Mouse (Mus musculus): ENCODE measurements at regions not wholly inside any gene's neighbourhood (a gene's known extent, or its start where the extent isn't known, plus 50 kb on each side); places are given as distances from the start of the nearest gene placed in this dataset.

DNA sequence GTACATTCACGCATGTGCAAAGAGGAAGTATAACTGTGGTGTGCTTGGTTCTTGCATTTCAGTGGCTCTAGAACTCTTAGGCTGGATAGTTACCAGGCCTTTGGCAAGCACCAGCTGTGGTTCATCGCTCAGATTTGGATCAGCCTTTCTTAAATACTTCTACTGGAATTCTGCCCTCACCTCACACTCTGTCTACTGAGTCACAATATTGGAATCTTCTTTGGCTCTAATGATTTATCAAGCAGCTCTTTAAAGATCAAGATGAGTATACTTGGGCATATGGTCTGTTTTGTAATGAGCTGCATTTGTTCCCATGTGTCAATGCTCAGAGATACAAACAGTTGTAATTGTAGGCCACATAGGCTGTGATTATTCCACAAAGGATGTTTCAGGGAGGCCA is 197.5 kb downstream of the Icos start:
- DNase-seq (ENCODE audit: low read depth), result no peak

GRCm38 (mm10) chr1:61179461-61179860 is 201.7 kb downstream of the Icos start:
- DNase-seq (ENCODE audit: low read depth), result no peak

GRCm38 (mm10) chr1:61181099-61181821 is 203.5 kb downstream of the Icos start:
- DNase-seq (ENCODE audit: low read depth), result peak; percentile 70

DNA sequence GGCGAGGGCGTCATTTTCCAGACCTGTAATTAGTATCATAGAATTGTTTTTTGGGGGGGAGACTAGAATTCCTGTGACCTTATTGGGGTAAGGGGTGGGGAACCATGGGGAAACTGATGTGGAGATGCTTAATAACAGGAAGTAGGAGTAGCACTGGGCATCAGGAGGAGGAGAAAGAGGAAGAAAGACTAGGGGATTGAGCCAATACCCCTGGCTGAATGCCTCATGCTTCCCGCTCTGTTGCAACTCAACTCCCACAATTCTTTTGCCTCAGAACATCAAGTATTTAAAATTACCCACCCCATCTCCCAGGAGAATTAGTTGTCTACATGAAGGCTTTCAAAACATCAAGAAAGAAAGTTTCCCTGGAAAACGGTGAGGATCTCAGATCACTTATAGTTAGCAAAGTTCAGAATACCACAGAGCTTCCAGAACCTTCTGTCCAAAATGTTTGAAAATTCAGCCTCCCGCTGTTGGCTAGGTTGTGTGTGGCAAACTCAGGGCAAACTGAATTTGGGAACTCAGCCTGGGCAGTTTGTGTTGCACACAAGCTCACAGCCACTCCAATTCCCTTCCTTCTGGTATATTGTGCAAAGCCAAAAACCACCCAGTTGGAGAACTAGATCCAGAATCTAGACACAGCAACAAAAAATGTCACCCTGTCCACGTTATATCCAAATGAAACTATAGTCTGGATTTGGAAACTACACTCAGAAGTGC is 209.8 kb downstream of the Icos start:
- DNase-seq (ENCODE audit: low read depth), result no peak

GRCm38 (mm10) chr1:61190921-61191320 is 213.2 kb downstream of the Icos start:
- no peak for DNase-seq (ENCODE audit: low read depth)

- DNase-seq (ENCODE audit: low read depth), result no peak
Measured at GRCm38 (mm10) chr1:61198549-61199062, 220.9 kb downstream of the Icos start.

DNA sequence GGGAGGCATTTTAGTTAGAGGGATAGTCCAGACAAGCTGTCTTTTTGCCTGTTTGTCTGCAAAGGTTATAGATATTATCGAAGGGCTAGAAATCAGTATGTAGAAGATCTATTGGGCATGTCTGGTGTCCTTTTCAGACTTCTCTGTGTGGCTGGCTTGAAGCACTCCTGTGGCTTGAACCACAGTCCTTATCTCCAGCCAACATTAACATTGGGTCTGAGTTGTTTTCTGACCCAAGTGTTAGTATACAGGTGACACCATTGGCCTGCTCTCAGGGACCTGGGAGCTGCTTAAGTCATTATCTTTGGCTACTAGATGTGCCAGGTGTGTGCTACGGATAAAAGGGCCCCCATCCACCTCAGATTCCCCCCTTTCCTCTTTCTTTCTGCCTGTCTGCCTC is 223.3 kb downstream of the Icos start:
- no peak for DNase-seq (ENCODE audit: low read depth)

DNA sequence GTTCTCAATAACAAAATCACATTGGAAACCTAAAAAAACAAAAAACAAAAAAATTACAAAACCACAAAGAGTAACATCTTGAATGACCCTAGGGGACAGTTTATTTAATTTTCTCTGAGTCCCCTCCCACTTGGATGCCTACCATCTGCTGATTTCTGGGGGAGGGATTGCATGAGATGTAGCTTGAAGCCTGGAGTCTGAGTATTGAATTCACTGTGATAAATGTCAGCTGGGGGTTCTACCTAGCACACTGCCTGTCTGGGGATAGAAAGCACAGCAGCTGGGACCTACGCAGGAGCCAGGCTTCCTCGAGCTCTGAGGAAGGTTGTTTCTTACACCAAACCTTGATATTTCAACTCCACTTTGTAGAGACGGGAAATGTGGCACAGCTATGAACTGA is 224.4 kb downstream of the Icos start:
- no peak for DNase-seq (ENCODE audit: low read depth)

DNA sequence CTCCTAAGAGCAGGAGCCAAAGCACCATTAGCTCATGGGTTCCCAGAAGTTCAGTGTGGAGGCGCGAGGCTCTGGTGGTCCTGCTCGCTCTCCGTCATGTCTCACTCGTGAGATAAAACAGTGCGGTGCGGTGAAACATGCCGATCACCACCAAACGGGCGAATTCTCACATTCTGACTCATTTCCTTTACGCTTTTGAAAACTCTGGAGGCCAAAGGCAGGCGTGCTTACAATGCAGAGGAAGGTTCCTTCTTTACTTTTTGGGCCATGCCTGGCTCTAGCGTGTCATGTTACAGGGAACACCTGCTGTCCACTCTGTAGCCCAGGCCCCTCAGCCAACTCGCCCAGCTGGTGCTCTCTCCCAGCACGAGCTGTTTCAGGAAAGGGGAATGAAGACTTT is 225.4 kb downstream of the Icos start:
- DNase-seq (ENCODE audit: low read depth), result no peak

GRCm38 (mm10) chr1:61203612-61204011 is 225.9 kb downstream of the Icos start:
- no peak for DNase-seq (ENCODE audit: low read depth)

GRCm38 (mm10) chr1:61205137-61205536 is 227.4 kb downstream of the Icos start:
- no peak for DNase-seq (ENCODE audit: low read depth)

GRCm38 (mm10) chr1:61206861-61207380 is 229.2 kb downstream of the Icos start:
- DNase-seq (ENCODE audit: low read depth), result no peak

DNA sequence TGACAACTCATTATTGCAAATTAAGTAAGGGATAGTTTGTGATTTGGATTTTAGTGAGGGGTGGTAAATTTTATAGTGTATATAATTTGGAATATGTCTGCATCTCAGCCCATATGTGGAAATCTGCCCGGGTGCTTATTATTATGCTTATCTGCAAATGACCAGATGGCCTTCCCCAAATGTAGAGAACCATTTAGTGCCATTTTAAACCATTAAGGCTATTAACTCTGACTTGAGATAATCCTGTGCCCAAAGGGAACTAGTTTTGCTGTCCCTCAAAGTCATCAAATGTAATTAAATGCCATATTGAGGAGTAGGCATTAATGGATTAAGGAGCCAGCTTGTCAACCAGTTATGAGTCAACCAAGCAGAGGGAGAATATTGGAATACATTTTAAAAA is 230.7 kb downstream of the Icos start:
- DNase-seq (ENCODE audit: low read depth), result no peak

GRCm38 (mm10) chr1:61221131-61221530 is 243.4 kb downstream of the Icos start:
- no peak for DNase-seq (ENCODE audit: low read depth)

DNA sequence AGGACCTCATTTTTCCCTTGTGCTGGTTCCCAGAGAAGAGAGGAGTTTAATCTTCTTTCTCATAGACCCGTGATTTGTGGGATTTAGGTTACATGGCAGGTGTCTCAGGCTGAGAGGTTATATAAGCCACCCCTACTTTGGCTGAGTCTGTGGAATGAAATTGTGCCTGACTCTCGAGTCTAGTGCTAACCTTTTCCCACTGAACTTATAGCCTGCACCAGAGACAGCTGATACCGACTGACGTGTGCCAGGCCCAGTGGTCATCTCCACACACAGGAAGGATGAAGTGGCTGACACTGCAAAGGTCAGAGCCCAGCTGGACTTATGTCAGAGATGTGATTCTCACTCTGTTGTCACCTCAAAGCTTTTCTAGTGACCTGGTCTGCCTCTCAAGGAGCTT is 251.2 kb downstream of the Icos start:
- no peak for DNase-seq (ENCODE audit: low read depth)

GRCm38 (mm10) chr1:61233001-61233400 is 255.3 kb downstream of the Icos start:
- no peak for DNase-seq (ENCODE audit: low read depth)

DNA sequence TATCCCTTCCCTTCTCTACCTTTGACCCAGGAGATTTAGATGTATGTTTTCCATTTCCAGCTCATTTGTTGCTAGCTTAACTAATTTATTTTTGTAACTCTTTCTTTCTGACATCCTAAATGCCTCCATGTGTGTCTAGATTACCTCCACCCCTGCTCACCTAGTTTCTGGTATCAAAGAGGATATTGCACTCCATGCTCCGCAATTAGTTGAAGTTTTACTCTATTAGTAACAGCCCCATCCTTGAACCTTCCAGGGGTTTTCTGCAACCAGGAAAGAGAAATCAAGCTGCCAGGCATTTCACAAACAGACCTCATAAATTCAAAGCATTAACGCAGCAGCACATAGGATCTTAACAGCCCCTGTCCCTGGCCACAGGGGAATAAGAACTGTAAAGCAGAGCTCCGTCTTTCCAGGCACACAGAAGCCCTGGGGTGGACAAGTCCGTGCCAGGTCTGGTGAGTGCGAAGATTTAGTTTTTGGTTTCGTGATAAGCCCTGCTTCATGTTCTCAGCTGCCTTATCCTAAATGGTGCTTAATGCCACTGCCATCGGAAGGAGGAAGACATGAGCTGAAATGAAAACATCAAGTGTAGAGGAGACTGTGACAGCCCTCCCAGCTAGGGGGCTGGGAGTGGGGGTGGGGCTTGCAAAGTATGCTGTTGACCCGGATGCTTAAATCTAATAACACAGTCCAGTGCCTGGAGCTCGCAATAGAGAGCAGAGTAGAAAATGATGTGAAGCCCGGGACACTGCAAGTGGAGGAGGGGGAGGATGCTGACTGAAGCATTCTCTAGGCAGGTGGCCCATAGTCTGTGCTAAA is 256.0 kb downstream of the Icos start:
- no peak for DNase-seq (ENCODE audit: low read depth)

- no peak for DNase-seq (ENCODE audit: low read depth)
Measured at GRCm38 (mm10) chr1:61234298-61234682, 256.6 kb downstream of the Icos start.

DNA sequence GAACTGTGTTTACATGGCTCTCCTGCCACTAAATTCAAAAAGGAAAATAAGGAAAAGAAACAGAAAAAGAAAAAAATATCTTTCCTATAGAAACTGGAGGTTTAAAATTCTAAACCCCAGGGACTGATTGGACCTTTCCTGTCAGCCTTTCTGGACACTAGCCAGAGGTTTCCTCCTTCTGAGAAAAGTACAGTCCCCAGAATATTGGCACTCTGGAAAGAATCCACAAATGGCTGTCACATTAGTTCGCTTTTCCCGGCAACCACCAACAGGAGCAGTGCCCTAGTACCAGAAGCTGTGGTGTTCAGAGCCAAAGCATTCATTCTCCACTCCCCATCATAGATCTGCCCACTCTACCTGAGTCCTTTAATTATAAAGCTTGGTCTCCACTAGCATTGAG is 258.8 kb downstream of the Icos start:
- no peak for DNase-seq (ENCODE audit: low read depth)

GRCm38 (mm10) chr1:61238668-61239067 is 260.9 kb downstream of the Icos start:
- DNase-seq (ENCODE audit: low read depth), result no peak

DNA sequence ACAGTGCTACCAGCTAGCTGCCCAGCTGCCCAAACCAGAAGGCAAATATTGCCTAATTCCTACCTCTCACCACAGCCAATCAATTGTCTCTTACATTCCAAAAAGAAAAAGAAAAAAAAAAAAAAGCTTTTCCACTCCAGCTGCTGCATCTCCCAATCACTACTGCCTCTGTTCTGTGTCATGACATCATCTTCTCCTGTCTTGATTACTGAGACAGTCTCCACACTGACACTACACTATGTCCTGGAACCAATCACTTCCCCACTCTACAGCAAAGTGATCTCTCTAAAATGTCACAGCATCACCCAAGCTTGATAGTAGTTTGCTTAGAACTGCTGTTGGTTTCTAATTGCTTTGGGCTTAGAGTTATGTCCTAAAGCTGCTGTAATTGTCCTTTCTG is 279.8 kb downstream of the Icos start:
- DNase-seq (ENCODE audit: low read depth), result no peak

GRCm38 (mm10) chr1:61263466-61263865 is 285.7 kb downstream of the Icos start:
- no peak for DNase-seq (ENCODE audit: low read depth)

Measured in c-Kit-positive CD71-negative TER-119-negative erythroid progenitor cells, embryonic 14.5 days (primary cell).